Mouse (Mus musculus) gonadal fat pad, adult 2 months (tissue): ENCODE measurements around the gene Mcm8. TPM values are rescaled to one million over a fixed set of nuclear protein-coding genes. Genes with fewer than 3 reads are reported as not detected.

Experiments used
- DNase-seq: peaks from one replicate; pipeline ENCODE4 v3.0.0-alpha.2; 2012; ENCODE audit warnings: low read depth
- polyA plus RNA-seq: library from polyadenylated mRNA; depleted of rRNA; stranded (reverse); fragments of >200 nt; gene quantifications from 2 replicates; pipeline ENCODE4 v1.2.3, GENCODE M21; 2012; rRNA removed

The Mcm8 gene
- polyA plus RNA-seq, 1 experiment, result 2.3 TPM

GRCm38 (mm10) chr2:132873657-132874326 is 57.9 kb downstream of the Mcm8 start:
- DNase-seq, result no peak

GRCm38 (mm10) chr2:132876991-132877390 is 61.0 kb downstream of the Mcm8 start:
- no peak for DNase-seq

- no peak for DNase-seq
These were observed 63.5 kb downstream of the Mcm8 start for GRCm38 (mm10) chr2:132879261-132880044.

- no peak for DNase-seq
These were observed 65.1 kb downstream of the Mcm8 start, which contains the start of gene Lrrn4 for GRCm38 (mm10) chr2:132880844-132881645. Gene Lrrn4 (minus strand): TSS chr2:132880891.

GRCm38 (mm10) chr2:132884303-132884967 is 68.5 kb downstream of the Mcm8 start:
- DNase-seq, result no peak

GRCm38 (mm10) chr2:132885312-132885711 is 69.4 kb downstream of the Mcm8 start:
- no peak for DNase-seq

Other genes with a start within 250 kb of the Mcm8 start
- gene Gpcpd1, start 228.4 kb upstream of the Mcm8 start, polyA plus RNA-seq, result 6.9 and 9.4 TPM in 2 replicates
- gene Shld1, start 129.2 kb upstream of the Mcm8 start, polyA plus RNA-seq, result 10.2 and 13.7 TPM in 2 replicates
- 0.05 TPM in 1 of 2 replicates, not detected in the other for gene Chgb, start 34.9 kb upstream of the Mcm8 start, polyA plus RNA-seq
- gene Trmt6, start 86 bp upstream of the Mcm8 start, polyA plus RNA-seq, result 5.6 and 6.7 TPM in 2 replicates
- 25.3 and 37.3 TPM in 2 replicates for gene Crls1, start 30.5 kb downstream of the Mcm8 start, polyA plus RNA-seq
- gene Lrrn4, start 64.8 kb downstream of the Mcm8 start, polyA plus RNA-seq, result 13.3 and 14.0 TPM in 2 replicates
- 3.1 and 5.4 TPM in 2 replicates for gene Fermt1, start 129.8 kb downstream of the Mcm8 start, polyA plus RNA-seq